Mouse (Mus musculus): ENCODE results near the gene Cmah.

- TF ChIP-seq CTCF (conservative IDR thresholded peaks at IDR 0.05; ENCODE audit: low read length), result no peak
- no peak for TF ChIP-seq NANOG (IDR thresholded peaks at IDR 0.05; ENCODE audit: borderline replicate concordance, low read length)
These were observed 87.5 kb downstream of the Cmah start for GRCm38 (mm10) chr13:24414635-24415206.

All from E14TG2a.4 (cell line).